Mouse (Mus musculus) CD4-positive, CD25-positive, alpha-beta regulatory T cell, adult 2 months (primary cell): ENCODE measurements at regions not wholly inside any gene's neighbourhood (a gene's known extent, or its start where the extent isn't known, plus 50 kb on each side); places are given as distances from the start of the nearest gene placed in this dataset.

Experiments
- DNase-seq: peaks from one replicate; pipeline ENCODE4 v3.0.0-alpha.2; 2012; ENCODE audit warnings: low read depth, low spot score

GRCm38 (mm10) chr19:54460426-54461170 is 416.6 kb downstream of the Adra2a start:
- no peak for DNase-seq

- DNase-seq: no peak
These were observed 418.5 kb downstream of the Adra2a start for GRCm38 (mm10) chr19:54462480-54462879.

- DNase-seq: no peak
These were observed 426.1 kb downstream of the Adra2a start for GRCm38 (mm10) chr19:54470034-54470433.

GRCm38 (mm10) chr19:54498066-54498465 is 454.1 kb downstream of the Adra2a start:
- DNase-seq: no peak

- no peak for DNase-seq
These were observed 489.9 kb downstream of the Adra2a start for GRCm38 (mm10) chr19:54533858-54534257.

- DNase-seq: no peak
These were observed 511.4 kb downstream of the Adra2a start for GRCm38 (mm10) chr19:54555351-54555750.

- no peak for DNase-seq
These were observed 514.0 kb downstream of the Adra2a start for GRCm38 (mm10) chr19:54557984-54558383.

GRCm38 (mm10) chr19:54583574-54583973 is 539.6 kb downstream of the Adra2a start:
- no peak for DNase-seq

- no peak for DNase-seq
These were observed 540.8 kb downstream of the Adra2a start for GRCm38 (mm10) chr19:54584687-54585237.

- no peak for DNase-seq
These were observed 541.4 kb downstream of the Adra2a start for GRCm38 (mm10) chr19:54585326-54585725.

GRCm38 (mm10) chr19:54603345-54603744 is 523.7 kb downstream of the Gpam start:
- no peak for DNase-seq

- DNase-seq: no peak
These were observed 521.7 kb downstream of the Gpam start for GRCm38 (mm10) chr19:54605346-54605745.

GRCm38 (mm10) chr19:54616924-54617323 is 510.1 kb downstream of the Gpam start:
- no peak for DNase-seq
